Mouse (Mus musculus) heart, embryonic 14.5 days (tissue): Measurements from ENCODE around the gene Fam243. TPM values are rescaled to one million over a fixed set of nuclear protein-coding genes. Genes with fewer than 3 reads are reported as not detected.

ENCODE experiments used
- ATAC-seq: fragments of 200-750 bp; cut with Nextera tagmentation; 2 replicates; pipeline ENCODE4 v1.8.0; 2017; ENCODE audit warnings: low read depth, moderate TSS enrichment; ENCODE audit not compliant: insufficient number of reproducible peaks, insufficient read depth, low FRiP score
- H3K27ac ChIP-seq, 2 experiments: fragments of 200-500 bp in 1 of 2; fragments of 300-500 bp in 1 of 2; sonication (generic) in 1 of 2; replicated peaks in 1 of 2; 2 replicates each; pipeline ENCODE4 v1.5.1; 2012 to 2014; ENCODE audit warnings: low read depth in 2 of 2, low read length in 2 of 2, control low read depth in 1 of 2, mild to moderate bottlenecking in 1 of 2, mixed read lengths in 1 of 2; ENCODE audit not compliant: control insufficient read depth in 1 of 2, insufficient read depth in 1 of 2
- H3K27me3 ChIP-seq: fragments of 300-500 bp; sonication (generic); 2 replicates; pipeline ENCODE4 v1.6.1; 2014; ENCODE audit warnings: mild to moderate bottlenecking, low read length, control low read depth; ENCODE audit not compliant: control insufficient read depth, insufficient read depth
- H3K36me3 ChIP-seq: fragments of 300-500 bp; sonication (generic); 2 replicates; pipeline ENCODE4 v1.6.1; 2014; ENCODE audit warnings: mild to moderate bottlenecking, control low read depth, low read length, mixed read lengths; ENCODE audit not compliant: control insufficient read depth, insufficient read depth
- H3K4me1 ChIP-seq, 2 experiments: fragments of 200-500 bp in 1 of 2; fragments of 300-500 bp in 1 of 2; sonication (generic) in 1 of 2; 2 replicates each; pipeline ENCODE4 v1.6.1; 2012 to 2014; ENCODE audit warnings: low read length in 2 of 2, control low read depth in 1 of 2, mixed read lengths in 1 of 2; ENCODE audit not compliant: control insufficient read depth in 2 of 2, insufficient read depth in 2 of 2
- H3K4me2 ChIP-seq: fragments of 300-500 bp; sonication (generic); 2 replicates; pipeline ENCODE4 v1.6.1; 2014; ENCODE audit warnings: mild to moderate bottlenecking, low read length
- H3K4me3 ChIP-seq, 2 experiments: fragments of 200-500 bp in 1 of 2; fragments of 300-500 bp in 1 of 2; sonication (generic) in 1 of 2; 2 replicates each; pipeline ENCODE4 v1.5.1; 2012 to 2014; ENCODE audit warnings: low read length in 2 of 2, mild to moderate bottlenecking in 2 of 2, control low read depth in 1 of 2, low read depth in 1 of 2, moderate library complexity in 1 of 2; ENCODE audit not compliant: control insufficient read depth in 1 of 2, insufficient read depth in 1 of 2
- H3K9ac ChIP-seq: fragments of 300-500 bp; sonication (generic); 2 replicates; pipeline ENCODE4 v1.6.1; 2014; ENCODE audit warnings: mild to moderate bottlenecking, low read length
- H3K9me3 ChIP-seq: fragments of 300-500 bp; sonication (generic); 2 replicates; pipeline ENCODE4 v1.6.1; 2016; ENCODE audit warnings: low read length, control low read depth; ENCODE audit not compliant: control insufficient read depth
- WGBS: fragments of 180-500 bp; shearing (Covaris S2); extraction: QIAGEN DNeasy Blood & Tissue Kit; methylation state at CpG from one replicate; pipeline ENCODE4 v1.1.7; 2014; 5-methylcytosine and 5-hydroxymethylcytosine counted together
- polyA plus RNA-seq: library from polyadenylated mRNA; unstranded; fragments of >200 nt; fragmentation: Nextera tagmentation; extraction: Ambion mirVana; gene quantifications from 2 replicates; pipeline ENCODE4 v1.2.1, GENCODE M21; 2014

Gene Fam243
- polyA plus RNA-seq, 1 experiment from 2014 or later, result not detected

DNA sequence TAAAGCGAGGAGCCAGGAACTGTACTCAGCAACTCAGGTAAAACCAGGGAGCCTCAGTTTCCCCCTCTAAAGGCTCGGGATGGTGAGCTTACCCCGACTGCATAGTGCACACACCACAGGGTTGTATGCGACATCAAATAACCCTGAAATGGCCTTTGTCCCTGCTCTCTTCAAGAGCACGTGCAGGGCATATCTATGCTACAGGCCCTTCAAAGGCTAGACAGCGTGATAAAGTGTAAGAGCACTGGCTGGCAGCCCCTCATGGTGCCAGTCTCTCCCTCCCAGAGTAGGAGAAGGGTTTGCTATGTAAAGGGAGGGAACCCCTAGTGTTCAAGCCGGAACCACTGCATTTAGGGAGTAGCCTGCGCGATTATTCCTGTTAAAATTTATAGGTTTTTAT lies 35.8 kb upstream of the Fam243 start:
- Histone ChIP-seq H3K9ac (peak overlapping the region; percentile 69), H3K4me2 (peak overlapping the region; percentile 64), H3K4me1 (peaks cover 40 to 51% of the 10 kb centered on the region in 2 experiments), H3K36me3 (0 out of 2 replicates have a peak, but pooled peaks cover 3% of the 10 kb centered on the region), H3K9me3 (no peaks in the 10 kb centered on the region), H3K27me3 (no peaks in the 10 kb centered on the region), H3K27ac (peak overlapping the region; percentile 54 to 90), H3K4me3 (peak overlapping the region in 1 of 2 experiments; percentile 1; a peak in 1 of 4 replicates)
- 49% methylated on average over 9 of the region's 9 CpGs for WGBS
- no peak for ATAC-seq

DNA sequence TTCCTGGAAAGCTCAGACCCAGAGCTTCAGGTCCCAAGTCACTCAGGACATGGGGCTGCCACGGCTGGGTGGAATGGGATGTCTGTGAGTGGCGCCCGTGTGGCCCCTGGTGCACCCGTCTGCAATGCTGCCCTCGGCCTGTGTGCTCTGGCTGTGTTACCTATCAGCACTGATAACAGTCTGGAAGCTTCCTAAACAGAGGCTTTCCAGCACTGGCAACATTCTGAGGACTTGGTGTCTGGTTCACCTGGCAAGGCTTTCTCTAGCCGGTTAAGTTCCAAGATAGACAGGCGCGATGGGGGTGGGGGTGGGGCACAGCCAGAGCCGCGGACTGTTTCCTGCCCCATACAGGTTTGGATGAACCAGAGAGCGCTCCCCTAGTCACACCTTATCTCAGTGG lies 34.7 kb upstream of the Fam243 start:
- WGBS, result 17% methylated on average over 11 of the region's 11 CpGs
- no peak overlapping the region for H3K4me3 ChIP-seq
- 0 out of 2 replicates have a peak, but pooled peaks cover 3% of the 10 kb centered on the region for H3K36me3 ChIP-seq
- H3K9ac ChIP-seq, result peak overlapping the region; percentile 69
- H3K4me2 ChIP-seq, result peak overlapping the region; percentile 64
- H3K9me3 ChIP-seq, result no peaks in the 10 kb centered on the region
- peaks cover 40 to 51% of the 10 kb centered on the region in 2 experiments for H3K4me1 ChIP-seq
- no peak for ATAC-seq
- no peaks in the 10 kb centered on the region for H3K27me3 ChIP-seq
- H3K27ac ChIP-seq, result peak overlapping the region; percentile 54 to 90

DNA sequence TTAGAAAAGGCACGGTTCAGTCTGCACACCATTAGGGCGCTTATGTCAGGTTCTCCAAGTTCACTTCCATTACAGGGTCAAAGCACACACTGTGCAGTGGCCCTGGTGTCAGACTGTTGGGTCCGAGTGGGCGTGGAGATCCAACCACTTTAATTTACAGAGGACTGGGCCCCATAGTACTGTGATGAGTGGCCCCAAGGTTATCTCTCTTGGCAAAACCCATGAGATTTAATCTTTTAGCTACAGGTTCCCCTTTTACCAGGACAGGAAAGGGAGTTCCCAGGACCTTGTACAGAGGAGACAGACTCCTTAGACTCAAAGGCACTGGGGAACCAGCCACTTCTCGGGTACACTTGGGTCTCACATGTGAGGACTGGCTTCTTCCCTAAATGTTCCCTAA lies 34.1 kb upstream of the Fam243 start:
- H3K9ac ChIP-seq, result peak overlapping the region; percentile 69
- peak overlapping the region; percentile 54 to 90 for H3K27ac ChIP-seq
- peak overlapping the region; percentile 64; the same call in 1 of the 2 replicates for H3K4me2 ChIP-seq
- ATAC-seq, result no peak
- 0 out of 2 replicates have a peak, but pooled peaks cover 3% of the 10 kb centered on the region for H3K36me3 ChIP-seq
- 64% methylated on average over 5 of the region's 5 CpGs for WGBS
- no peaks in the 10 kb centered on the region for H3K27me3 ChIP-seq
- H3K4me3 ChIP-seq, result no peak overlapping the region
- H3K9me3 ChIP-seq, result no peaks in the 10 kb centered on the region
- H3K4me1 ChIP-seq, result peaks cover 40 to 52% of the 10 kb centered on the region in 2 experiments

DNA sequence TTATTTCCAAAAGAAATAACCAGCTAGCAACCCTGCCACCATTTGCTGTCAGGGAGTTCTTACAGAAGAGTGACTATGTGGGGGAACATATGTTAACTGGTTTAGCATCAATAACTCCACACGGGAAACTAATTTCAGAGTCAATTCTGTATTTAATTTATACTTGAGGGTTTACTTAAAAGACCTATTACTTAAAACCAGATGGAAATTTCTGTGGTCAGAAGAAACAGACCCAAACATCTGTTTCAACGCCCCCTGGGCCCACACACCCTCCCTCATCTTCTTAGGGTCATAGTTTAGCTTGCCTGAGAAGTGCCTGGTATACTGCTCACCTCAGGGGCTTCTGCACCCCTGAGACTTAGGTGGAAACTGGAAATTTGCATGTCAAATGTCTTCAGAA lies 32.7 kb upstream of the Fam243 start:
- 0 out of 2 replicates have a peak, but pooled peaks cover 3% of the 10 kb centered on the region for H3K36me3 ChIP-seq
- H3K9ac ChIP-seq, result no peak overlapping the region
- H3K9me3 ChIP-seq, result no peaks in the 10 kb centered on the region
- H3K4me2 ChIP-seq, result no peak overlapping the region
- no peaks in the 10 kb centered on the region for H3K27me3 ChIP-seq
- ATAC-seq, result no peak
- H3K4me3 ChIP-seq, result no peak overlapping the region
- H3K4me1 ChIP-seq, result peaks cover 36 to 53% of the 10 kb centered on the region in 2 experiments
- H3K27ac ChIP-seq, result no peak overlapping the region
- WGBS, result 87% methylated on average over 2 of the region's 2 CpGs

DNA sequence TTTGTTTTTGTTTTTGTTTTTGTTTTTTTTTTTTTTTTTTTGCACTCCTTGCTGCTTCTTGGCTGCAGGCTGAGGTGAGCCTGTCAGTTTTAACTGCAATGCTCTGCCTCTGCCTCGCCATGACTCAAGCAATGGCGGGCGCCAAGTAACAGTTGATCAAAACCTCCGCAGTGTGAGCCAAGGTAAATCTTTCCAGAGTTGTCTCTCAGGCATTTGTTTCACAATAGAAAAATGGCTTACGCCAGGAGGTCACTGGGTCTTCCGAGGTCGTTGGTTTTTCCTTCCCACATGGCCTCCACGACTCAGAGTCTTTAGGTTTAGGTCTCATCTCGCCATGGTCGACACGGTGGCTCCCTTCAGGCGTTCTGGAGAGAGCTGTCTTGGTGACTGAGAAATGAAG lies 32.1 kb upstream of the Fam243 start:
- H3K9me3 ChIP-seq, result no peaks in the 10 kb centered on the region
- H3K27ac ChIP-seq, result no peak overlapping the region
- no peak for ATAC-seq
- no peak overlapping the region for H3K4me2 ChIP-seq
- no peak overlapping the region for H3K4me3 ChIP-seq
- 91% methylated on average over 12 of the region's 12 CpGs for WGBS
- H3K27me3 ChIP-seq, result no peaks in the 10 kb centered on the region
- H3K4me1 ChIP-seq, result peaks cover 33 to 47% of the 10 kb centered on the region in 2 experiments
- no peak overlapping the region for H3K9ac ChIP-seq
- peaks cover 7% of the 10 kb centered on the region for H3K36me3 ChIP-seq

DNA sequence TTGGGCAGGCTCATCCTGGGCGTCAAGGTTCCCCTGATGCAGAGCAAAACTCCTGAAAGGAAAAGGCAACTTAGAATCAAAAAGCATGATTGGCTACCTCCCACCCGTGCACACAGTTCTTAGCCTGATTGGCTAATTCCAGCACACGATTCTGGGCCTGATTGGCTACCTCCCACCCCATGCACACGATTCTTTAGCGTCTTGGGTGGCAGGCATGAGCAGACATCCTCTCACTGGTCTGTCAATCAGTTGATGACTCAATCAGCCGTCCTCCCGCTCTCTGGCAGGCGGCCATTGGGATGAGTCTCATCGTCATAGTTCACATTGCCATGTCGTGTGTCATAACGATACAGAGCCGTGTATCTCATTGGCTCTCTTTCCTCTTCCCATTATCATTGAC lies 27.7 kb upstream of the Fam243 start:
- no peak for ATAC-seq
- WGBS, result 73% methylated on average over 12 of the region's 12 CpGs
- H3K27ac ChIP-seq, result no peak overlapping the region

DNA sequence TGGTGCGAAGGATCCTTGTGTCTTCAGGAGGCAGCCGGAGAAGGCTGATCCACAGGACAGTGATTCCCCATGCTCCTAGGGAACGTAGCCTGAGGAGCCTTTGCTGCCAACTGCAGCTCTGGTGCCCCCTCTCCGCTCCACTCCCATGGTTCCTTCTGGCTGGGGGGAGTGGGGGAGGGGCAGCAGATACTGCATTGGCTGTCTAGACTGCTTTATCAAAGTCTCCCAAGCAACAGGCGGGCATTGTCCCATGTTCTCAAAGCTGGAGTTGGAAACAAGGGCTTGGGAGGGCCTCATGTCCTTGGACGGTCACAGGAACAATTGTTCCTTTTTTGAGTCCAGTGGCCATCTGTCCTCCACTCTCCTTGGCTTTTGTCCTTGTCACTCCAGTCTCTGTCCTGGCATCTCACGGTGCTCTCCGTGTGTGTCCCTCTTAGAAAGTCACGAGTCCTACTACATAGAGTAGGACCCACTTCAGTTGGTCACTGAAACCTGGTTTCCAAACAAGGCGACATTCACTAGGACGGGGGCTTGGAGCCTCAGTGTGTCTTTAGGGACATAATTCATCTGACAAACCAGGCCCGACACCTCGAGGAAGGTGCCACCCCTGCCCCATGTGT lies 25.2 kb upstream of the Fam243 start:
- peak overlapping the region; percentile 96 to 99 for H3K27ac ChIP-seq

More for the DNA sequence above, 27.7 kb upstream of the Fam243 start:
- Histone ChIP-seq H3K4me3 (no peak overlapping the region), H3K4me1 (peaks cover 22 to 28% of the 10 kb centered on the region in 2 experiments), H3K9me3 (no peaks in the 10 kb centered on the region), H3K27me3 (no peaks in the 10 kb centered on the region), H3K36me3 (peaks cover 10% of the 10 kb centered on the region), H3K9ac (no peak overlapping the region), H3K4me2 (no peak overlapping the region)

More for the DNA sequence above, 25.2 kb upstream of the Fam243 start:
- H3K4me2 ChIP-seq, result peak overlapping the region; percentile 51
- peak overlapping the region; percentile 73 for H3K9ac ChIP-seq
- WGBS, result 23% methylated on average over 13 of the region's 13 CpGs
- no peaks in the 10 kb centered on the region for H3K9me3 ChIP-seq
- H3K4me1 ChIP-seq, result peaks cover 24 to 33% of the 10 kb centered on the region in 2 experiments
- H3K27me3 ChIP-seq, result no peaks in the 10 kb centered on the region
- 0 out of 4 replicates have a peak overlapping the region, but pooled peaks of 1 of the 2 experiments have one; percentile 12 for H3K4me3 ChIP-seq
- peaks cover 7% of the 10 kb centered on the region for H3K36me3 ChIP-seq
- ATAC-seq, result peak; percentile 78
